Mouse (Mus musculus): Measurements from ENCODE around the gene Ppp1cb. TPM values are rescaled to one million over a fixed set of nuclear protein-coding genes. Genes with fewer than 3 reads are reported as not detected.

The Ppp1cb gene
- polyA plus RNA-seq, 1 experiment: 198 TPM

- DNase-seq (ENCODE audit: low read depth): peak; percentile 77
These were observed 13.2 kb upstream of the Ppp1cb start for GRCm38 (mm10) chr5:32445287-32445921.

GRCm38 (mm10) chr5:32446394-32446793 is 12.2 kb upstream of the Ppp1cb start:
- no peak for TF ChIP-seq CTCF (IDR thresholded peaks at IDR 0.05; ENCODE audit: borderline replicate concordance, extremely low read depth, insufficient read depth, insufficient read length)
- TF ChIP-seq POLR2A (IDR thresholded peaks at IDR 0.05; ENCODE audit: borderline replicate concordance, extremely low read depth, insufficient read depth, insufficient read length, poor library complexity, severe bottlenecking): no peak

More at GRCm38 (mm10) chr5:32445287-32445921, 13.2 kb upstream of the Ppp1cb start:
- TF ChIP-seq CTCF (IDR thresholded peaks at IDR 0.05; ENCODE audit: borderline replicate concordance, extremely low read depth, insufficient read depth, insufficient read length): no peak
- no peak for TF ChIP-seq POLR2A (IDR thresholded peaks at IDR 0.05; ENCODE audit: borderline replicate concordance, extremely low read depth, insufficient read depth, insufficient read length, poor library complexity, severe bottlenecking)

DNA sequence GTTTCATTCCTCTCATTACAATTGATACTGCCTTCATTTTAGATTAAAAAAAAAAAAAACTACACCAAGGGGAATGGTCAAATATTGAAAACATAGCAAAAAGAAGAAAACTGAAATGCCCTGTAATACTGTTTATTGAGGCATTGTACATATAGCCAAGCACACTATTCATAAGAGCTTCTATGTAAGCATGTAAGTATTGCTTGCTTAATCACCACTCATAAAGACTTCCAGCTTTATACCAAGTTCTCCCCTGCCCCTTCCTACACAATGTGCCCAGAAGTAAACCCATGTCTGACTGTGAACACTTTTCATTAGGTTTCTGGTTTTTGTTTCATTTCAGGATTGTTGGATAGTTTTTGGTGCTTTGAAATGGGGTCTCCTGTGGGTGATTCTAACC is 11.8 kb upstream of the Ppp1cb start:
- DNase-seq (ENCODE audit: low read depth): no peak
- TF ChIP-seq CTCF (IDR thresholded peaks at IDR 0.05; ENCODE audit: borderline replicate concordance, extremely low read depth, insufficient read depth, insufficient read length) (no peak), POLR2A (IDR thresholded peaks at IDR 0.05; ENCODE audit: borderline replicate concordance, extremely low read depth, insufficient read depth, insufficient read length, poor library complexity, severe bottlenecking) (no peak)

More at GRCm38 (mm10) chr5:32446394-32446793, 12.2 kb upstream of the Ppp1cb start:
- DNase-seq (ENCODE audit: low read depth): no peak

DNA sequence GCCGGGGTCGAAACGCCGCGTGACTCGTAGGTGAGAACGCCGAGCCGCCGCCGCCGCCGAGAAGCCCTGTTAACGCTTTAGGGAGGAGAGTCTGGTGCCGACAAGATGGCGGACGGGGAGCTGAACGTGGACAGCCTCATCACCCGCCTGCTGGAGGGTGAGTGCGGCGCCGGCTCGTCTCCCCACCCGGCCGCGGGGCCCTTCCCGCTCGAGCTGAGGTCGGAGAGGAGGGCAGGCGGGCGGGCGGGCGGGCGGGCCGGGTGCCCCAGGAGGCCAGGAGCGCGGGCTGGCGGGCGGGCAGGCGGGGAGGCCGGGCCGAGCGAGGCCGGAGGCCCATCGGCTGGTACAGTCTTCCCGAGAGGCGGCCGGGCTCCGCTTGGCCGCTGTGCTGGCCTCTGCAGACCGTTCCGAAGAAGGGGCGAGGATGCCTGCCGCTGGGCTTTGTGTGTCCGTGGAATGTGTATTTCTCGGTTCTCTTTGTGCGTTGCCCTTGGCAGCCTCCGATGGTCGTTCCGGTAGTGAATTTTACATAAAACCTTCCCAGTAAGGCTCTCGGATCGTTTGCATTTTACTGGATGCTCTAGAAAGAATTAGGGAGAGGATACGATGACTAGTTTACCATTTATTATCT is 723 bp downstream of the Ppp1cb start:
- DNase-seq (ENCODE audit: low read depth): peak; percentile 69
- TF ChIP-seq CTCF (IDR thresholded peaks at IDR 0.05; ENCODE audit: borderline replicate concordance, extremely low read depth, insufficient read depth, insufficient read length): no peak
- TF ChIP-seq POLR2A (IDR thresholded peaks at IDR 0.05; ENCODE audit: borderline replicate concordance, extremely low read depth, insufficient read depth, insufficient read length, poor library complexity, severe bottlenecking): no peak; the same call in 1 of the 2 replicates

DNA sequence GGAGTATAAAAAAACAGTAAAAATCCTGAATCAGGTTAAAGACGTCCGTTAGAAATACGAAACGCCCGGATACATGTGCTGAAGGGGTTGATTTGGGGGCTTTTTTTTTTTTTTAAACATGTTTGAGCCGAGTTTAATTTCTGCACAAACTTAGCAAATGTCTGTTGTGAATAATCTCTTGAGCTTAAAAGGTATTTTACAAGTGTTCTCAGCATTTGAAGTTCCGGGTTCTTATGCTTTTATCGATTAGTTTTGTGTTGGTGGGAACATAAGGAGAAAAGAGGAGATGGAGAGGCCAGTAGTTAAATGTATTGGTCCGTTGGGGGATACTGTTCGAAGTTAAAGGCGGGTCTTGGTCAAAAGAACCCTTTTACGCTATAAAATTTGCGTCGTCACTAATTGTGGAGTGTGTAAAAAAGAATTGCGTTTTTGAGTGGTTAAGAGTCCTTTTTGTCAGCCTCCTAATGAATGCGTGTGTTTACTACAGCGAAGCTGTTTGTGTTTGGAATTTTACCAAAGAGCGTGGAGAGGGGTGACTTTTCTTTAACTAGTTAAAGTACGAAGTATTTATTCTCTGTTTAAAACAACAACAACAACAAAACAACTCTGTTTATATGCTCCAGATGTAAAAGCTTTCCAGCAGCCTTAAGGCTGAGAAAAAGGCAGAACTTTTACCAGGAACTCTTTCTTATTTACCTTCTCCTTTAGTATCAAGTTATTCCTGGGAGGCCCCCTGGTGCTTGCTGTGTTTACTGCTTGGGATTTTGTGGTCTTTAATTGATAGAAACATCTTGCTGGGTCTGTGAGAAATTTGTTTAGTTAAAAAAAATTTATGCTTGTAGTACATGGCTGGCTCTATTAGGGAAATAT is 1.5 kb downstream of the Ppp1cb start:
- TF ChIP-seq POLR2A (IDR thresholded peaks at IDR 0.05; ENCODE audit: borderline replicate concordance, extremely low read depth, insufficient read depth, insufficient read length, poor library complexity, severe bottlenecking): no peak
- peak; percentile 8; the same call in 1 of the 2 replicates for TF ChIP-seq CTCF (IDR thresholded peaks at IDR 0.05; ENCODE audit: borderline replicate concordance, extremely low read depth, insufficient read depth, insufficient read length)
- DNase-seq (ENCODE audit: low read depth): peak; percentile 72

- peak; percentile 5 for DNase-seq (ENCODE audit: low read depth)
- TF ChIP-seq POLR2A (IDR thresholded peaks at IDR 0.05; ENCODE audit: borderline replicate concordance, extremely low read depth, insufficient read depth, insufficient read length, poor library complexity, severe bottlenecking): no peak
- TF ChIP-seq CTCF (IDR thresholded peaks at IDR 0.05; ENCODE audit: borderline replicate concordance, extremely low read depth, insufficient read depth, insufficient read length): no peak
These were observed 2.3 kb downstream of the Ppp1cb start for GRCm38 (mm10) chr5:32460973-32461372.

DNA sequence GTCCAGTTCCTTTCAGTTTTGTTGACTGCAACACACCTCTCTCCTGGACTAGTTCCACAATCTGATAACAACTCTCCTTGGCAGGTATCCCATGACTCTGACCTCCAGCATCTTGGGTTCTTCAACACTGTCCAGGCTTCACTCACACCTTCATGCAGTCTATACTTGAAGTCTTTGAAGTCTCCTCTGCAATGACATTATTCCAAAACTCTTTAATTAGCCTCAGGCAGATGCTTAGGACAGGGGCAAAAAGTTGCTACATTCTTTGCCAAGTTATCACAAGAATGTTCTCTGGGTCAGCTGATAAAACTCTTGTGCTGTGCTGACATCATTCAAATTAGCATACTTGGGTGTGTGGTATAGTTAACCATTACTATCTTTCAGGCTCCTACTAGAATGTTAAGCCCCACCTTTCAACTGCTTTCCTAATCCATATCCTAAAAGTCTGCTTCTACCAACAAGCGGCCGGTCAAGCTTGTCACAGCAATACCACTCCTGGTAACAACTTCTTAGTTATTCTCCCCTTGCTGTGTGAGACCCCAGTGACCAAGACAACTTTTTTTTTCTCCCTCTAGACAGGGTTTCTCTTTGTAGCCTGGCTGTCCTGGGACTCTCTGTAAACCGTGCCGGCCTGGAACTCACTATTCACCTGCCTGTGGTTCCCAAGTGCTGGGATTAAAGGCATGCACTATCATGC is 13.8 kb downstream of the Ppp1cb start:
- TF ChIP-seq POLR2A (IDR thresholded peaks at IDR 0.05; ENCODE audit: borderline replicate concordance, extremely low read depth, insufficient read depth, insufficient read length, poor library complexity, severe bottlenecking): no peak
- TF ChIP-seq CTCF (IDR thresholded peaks at IDR 0.05; ENCODE audit: borderline replicate concordance, extremely low read depth, insufficient read depth, insufficient read length): no peak

DNA sequence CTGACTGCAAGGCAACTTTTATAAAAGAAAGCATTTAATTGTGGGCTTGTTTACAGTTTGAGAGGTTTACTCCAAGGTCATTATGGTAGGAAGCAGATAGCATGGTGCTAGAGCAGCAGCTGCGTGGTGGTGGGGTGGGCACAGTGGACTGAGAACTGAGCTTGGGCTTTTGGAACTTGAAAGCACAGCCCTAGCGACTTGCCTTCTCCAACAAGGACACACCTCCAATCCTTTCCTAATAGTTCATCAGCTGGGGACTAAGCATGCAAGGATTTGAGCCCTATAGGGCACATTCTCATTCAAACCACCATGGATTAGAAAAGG is 14.3 kb downstream of the Ppp1cb start:
- TF ChIP-seq POLR2A (IDR thresholded peaks at IDR 0.05; ENCODE audit: borderline replicate concordance, extremely low read depth, insufficient read depth, insufficient read length, poor library complexity, severe bottlenecking): no peak
- no peak for TF ChIP-seq CTCF (IDR thresholded peaks at IDR 0.05; ENCODE audit: borderline replicate concordance, extremely low read depth, insufficient read depth, insufficient read length)
- DNase-seq (ENCODE audit: low read depth): no peak

More for the DNA sequence above, 13.8 kb downstream of the Ppp1cb start:
- no peak for DNase-seq (ENCODE audit: low read depth)

- TF ChIP-seq POLR2A (IDR thresholded peaks at IDR 0.05; ENCODE audit: borderline replicate concordance, extremely low read depth, insufficient read depth, insufficient read length, poor library complexity, severe bottlenecking) (no peak), CTCF (IDR thresholded peaks at IDR 0.05; ENCODE audit: borderline replicate concordance, extremely low read depth, insufficient read depth, insufficient read length) (no peak)
- no peak for DNase-seq (ENCODE audit: low read depth)
These were observed 17.9 kb downstream of the Ppp1cb start for GRCm38 (mm10) chr5:32476501-32476900.

- TF ChIP-seq POLR2A (IDR thresholded peaks at IDR 0.05; ENCODE audit: borderline replicate concordance, extremely low read depth, insufficient read depth, insufficient read length, poor library complexity, severe bottlenecking) (no peak), CTCF (IDR thresholded peaks at IDR 0.05; ENCODE audit: borderline replicate concordance, extremely low read depth, insufficient read depth, insufficient read length) (no peak)
These were observed 20.3 kb downstream of the Ppp1cb start for GRCm38 (mm10) chr5:32478972-32479371.

DNA sequence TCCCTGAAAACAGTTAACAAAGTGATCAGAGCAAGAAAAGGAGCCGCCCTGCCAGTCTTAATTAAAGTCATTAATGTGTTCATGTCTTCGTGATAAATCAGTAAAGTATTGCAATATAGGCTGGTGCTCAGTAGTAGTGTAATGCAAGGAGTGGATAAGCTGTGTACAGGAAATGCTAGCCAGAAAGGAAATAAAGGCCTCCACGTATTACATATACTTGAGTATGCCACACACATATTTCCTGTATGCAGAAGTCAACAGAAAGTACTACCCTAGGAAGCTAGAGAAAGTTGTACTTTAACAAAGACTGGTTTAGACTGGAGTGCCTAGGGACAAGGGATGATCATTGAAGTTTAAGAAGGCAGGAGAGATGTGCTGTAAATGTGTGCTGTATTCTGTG is 26.8 kb downstream of the Ppp1cb start:
- TF ChIP-seq CTCF (IDR thresholded peaks at IDR 0.05; ENCODE audit: borderline replicate concordance, extremely low read depth, insufficient read depth, insufficient read length): no peak
- no peak for TF ChIP-seq POLR2A (IDR thresholded peaks at IDR 0.05; ENCODE audit: borderline replicate concordance, extremely low read depth, insufficient read depth, insufficient read length, poor library complexity, severe bottlenecking)
- no peak for DNase-seq (ENCODE audit: low read depth)

More at GRCm38 (mm10) chr5:32478972-32479371, 20.3 kb downstream of the Ppp1cb start:
- DNase-seq (ENCODE audit: low read depth): no peak

All from brain, embryonic 14.5 days (tissue).